Mouse (Mus musculus) embryonic fibroblast, embryonic 13.5 days (primary cell): Measurements from ENCODE around the gene Coa4.

Experiments used
- CTCF ChIP-seq: IDR thresholded peaks from 2 replicates; pipeline ENCODE4 v1.5.1; 2011; ENCODE audit warnings: mild to moderate bottlenecking, control low read depth, low read length, moderate library complexity, borderline replicate concordance; ENCODE audit not compliant: insufficient read depth
- POLR2A ChIP-seq: IDR thresholded peaks from 2 replicates; pipeline ENCODE4 v1.6.1; 2011; ENCODE audit warnings: low read depth, mild to moderate bottlenecking, control low read depth, low read length, moderate library complexity

- TF ChIP-seq POLR2A, result no peak
- no peak for TF ChIP-seq CTCF
Observed at GRCm38 (mm10) chr7:100494415-100494831, 42.4 kb upstream of the Coa4 start.
